Mouse (Mus musculus) embryo, embryonic 10.5 days (tissue): ENCODE measurements at regions not wholly inside any gene's neighbourhood (a gene's known extent, or its start where the extent isn't known, plus 50 kb on each side); places are given as distances from the start of the nearest gene placed in this dataset.

Experiments
- DNase-seq: peaks from one replicate; pipeline ENCODE4 v3.0.0-alpha.2; 2015; ENCODE audit warnings: low spot score

DNA sequence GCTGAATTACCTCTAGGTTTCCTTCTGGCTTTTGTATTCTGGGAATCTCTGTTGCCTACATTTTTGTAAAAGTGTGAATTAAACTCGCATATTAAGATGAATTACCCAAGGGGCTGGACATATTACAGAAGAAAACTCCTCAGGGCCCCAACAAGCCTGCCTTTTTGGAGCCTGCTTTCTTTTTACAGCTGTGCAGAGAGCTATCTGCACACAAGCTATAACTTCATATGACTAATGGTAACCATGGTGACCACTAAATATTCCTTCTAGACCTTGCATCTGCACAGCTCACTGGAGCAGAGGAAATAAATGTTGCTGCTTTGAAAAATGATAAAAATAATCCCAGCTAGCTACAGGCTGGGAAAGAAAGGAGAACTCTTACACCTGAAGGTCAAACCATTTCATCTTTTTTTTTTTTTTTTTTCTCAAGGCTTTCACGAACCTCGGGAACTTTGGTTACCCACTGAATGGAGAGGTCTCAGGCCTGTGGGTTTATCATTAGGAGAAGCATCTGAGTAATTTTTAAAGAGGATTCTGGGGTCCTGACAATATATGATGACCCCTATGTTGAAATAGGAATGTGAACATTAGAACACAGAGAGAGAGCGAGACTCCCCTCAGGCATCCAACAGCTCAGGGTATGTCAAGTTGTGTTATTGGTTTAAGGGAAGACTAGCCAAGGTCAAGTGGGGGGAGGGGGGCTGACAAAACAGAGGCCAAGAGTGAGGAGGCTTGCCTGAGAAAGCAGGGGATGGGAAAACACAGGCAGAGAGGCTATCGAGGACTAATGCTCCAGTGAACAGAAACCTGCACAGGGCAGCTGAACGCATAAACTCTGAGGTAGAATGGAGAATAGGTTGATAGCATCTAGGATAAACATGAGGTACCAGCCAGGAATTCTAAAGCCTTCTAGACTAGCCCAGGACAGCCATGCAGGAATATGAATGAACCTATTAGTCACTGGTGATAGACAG lies 188.4 kb downstream of the Phlda1 start:
- no peak for DNase-seq

DNA sequence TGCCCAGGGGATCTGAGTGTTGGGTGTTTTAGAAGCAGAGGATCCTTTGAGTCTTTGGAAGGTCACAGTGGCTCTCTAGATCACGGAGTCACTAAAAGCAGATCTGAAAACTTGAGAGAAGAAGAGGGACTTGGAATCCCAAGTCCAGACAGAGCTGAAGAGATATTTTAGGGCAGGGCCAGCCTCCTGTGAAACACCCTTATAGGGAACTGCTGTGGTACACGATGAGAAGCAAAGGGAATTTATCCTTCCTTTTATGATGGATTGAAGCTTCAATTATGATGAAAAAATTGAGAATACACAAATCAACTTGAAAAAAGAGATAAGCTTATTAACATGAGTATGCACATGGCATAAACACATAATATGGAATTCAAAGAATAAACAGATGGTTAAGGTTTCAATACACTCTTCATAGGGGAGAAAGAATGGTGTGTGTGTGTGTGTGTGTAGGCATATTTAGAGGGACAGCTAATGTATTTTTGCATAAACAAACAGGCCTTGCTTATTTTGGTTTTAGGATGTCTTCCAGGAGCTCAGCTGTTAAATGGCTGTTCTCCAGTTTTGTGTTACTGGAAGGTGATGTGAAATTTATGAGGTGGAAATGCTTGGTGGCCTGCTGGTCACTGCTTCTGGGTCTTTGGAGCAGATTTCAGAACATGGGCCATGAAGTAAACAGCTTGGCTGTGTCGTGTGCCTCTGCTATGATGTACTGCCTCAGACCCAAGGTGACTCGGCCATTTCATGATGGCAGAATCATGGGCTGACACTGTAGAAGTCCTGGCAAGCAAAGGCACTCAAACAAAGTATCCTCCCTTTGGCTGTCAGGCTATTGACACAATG lies 190.1 kb downstream of the Phlda1 start:
- DNase-seq = no peak

- no peak for DNase-seq
Observed at GRCm38 (mm10) chr10:111696987-111697386, 190.9 kb downstream of the Phlda1 start.

GRCm38 (mm10) chr10:111699557-111700508 lies 193.7 kb downstream of the Phlda1 start:
- peak; percentile 56 for DNase-seq

DNA sequence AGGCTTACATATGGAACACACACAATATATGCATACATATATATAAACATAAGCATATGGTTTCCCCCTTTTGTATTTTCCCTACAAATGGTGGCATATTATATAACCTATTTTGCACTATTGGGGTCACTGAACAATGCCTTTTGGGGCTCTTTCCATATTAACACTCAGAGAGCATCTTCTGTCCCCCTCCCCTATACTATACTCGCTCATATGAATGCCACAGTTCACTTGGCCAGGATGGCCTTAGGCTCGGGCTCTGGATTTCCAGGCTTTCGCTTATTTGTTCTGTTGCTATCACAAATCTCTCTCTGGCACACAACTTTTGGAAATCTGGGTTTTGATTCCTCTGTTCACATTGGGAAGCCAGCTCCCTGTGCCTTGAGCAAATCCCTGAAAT lies 194.5 kb downstream of the Phlda1 start:
- no peak for DNase-seq

GRCm38 (mm10) chr10:111701138-111701537 lies 195.1 kb downstream of the Phlda1 start:
- DNase-seq = no peak

DNA sequence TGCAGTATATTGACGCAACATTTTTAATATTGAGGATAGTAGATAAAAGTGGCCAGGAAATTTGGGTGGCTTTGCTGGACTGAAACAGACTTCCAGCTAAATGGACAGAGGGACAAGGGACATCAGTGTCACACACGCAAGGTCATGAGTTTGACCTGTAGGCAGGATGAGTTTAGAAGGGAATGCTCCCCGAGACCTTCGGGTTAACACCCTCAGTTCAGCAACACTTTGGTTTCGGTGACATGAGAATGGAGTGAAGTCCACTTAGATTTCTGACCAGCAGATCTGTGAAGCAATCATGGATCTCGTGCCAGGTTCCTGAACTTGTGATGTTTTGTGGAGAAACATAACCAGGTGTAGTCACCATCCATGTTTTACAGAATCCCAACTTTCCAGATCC lies 196.3 kb downstream of the Phlda1 start:
- no peak for DNase-seq

DNA sequence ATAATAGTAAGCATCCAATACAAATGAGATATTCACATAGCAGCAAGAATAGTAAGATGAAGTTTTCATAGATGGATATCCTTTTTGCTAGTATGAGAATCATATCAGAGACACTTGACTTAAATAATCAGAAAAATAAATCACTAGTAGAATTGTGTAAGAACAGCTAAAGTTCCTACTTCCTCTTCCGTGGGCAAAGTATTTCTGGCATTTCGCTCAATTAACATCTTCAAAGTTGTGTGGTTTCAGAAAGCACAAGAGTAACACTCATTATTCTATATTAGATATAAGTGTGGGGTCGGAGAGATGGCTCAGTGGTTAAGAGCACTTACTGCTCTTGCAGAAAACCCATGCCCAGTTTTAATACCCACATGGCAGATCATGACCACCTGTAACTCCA lies 197.4 kb downstream of the Phlda1 start:
- no peak for DNase-seq

- no peak for DNase-seq
Observed at GRCm38 (mm10) chr10:111711519-111712113, 205.5 kb downstream of the Phlda1 start.

DNA sequence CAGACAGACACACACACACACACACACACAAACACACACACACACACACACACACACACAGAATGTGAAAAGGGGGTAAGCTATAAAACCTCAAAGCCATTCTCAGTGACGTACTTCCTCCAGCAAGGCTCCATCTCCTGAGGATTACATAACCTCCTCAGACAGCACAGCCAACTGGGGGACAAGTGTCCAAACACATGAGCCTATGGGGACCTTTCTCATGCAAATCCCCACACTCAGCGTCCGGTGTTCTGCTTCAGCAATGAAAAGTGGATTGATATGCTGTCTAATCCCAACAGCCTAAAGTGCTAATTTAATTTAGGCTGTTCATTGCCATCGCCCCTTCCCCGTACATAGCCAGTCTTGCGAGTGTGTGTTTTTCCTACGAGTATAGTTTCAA lies 206.9 kb downstream of the Phlda1 start:
- DNase-seq = no peak

- DNase-seq = no peak
Observed at GRCm38 (mm10) chr10:111713676-111714075, 207.6 kb downstream of the Phlda1 start.

GRCm38 (mm10) chr10:111715172-111715571 lies 209.1 kb downstream of the Phlda1 start:
- no peak for DNase-seq

GRCm38 (mm10) chr10:111719632-111720031 lies 213.5 kb downstream of the Phlda1 start:
- DNase-seq = no peak

- DNase-seq = no peak
Observed at GRCm38 (mm10) chr10:111721068-111721467, 215.0 kb downstream of the Phlda1 start.

DNA sequence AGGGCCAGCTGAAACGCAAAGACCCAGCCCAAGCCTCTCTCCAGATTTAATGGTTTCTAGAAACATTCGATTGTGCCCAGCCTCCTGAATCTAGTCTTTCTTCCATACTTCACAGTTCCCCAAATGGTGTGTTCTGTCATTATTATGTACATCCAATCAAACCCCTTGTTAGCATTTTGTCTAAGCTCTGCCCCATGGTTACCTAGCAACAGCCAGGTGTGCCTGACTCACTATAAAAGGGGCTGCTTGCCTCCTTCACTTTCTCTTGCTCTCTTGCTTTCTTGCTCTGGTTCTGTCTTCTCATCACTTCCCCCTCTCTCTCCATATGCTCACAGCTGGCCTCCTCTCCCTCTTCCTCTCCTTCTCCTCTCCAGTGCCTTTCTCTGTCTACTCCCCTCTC lies 217.8 kb downstream of the Phlda1 start:
- DNase-seq = no peak

GRCm38 (mm10) chr10:111724574-111725414 lies 218.7 kb downstream of the Phlda1 start:
- peak; percentile 67 for DNase-seq

DNA sequence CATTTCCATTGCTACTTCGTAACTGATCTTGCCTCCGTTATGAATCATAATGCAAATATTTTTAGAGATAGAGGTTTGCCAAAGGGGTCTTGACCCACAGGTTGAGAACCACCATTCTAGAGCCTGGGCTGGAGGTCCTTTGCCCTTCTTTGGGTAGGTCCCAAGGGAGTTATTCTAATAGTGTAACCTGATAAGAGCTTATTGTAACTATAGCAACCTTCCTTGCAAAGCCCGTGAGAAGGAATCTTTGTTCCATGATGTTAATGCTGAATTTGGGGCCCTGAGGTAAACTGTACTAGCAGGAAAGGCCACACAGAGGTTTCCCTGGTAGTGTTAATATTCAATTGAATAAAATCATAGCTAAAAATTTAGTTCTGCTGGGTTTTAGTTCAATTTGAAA lies 229.9 kb downstream of the Phlda1 start:
- DNase-seq = peak; percentile 40

- peak; percentile 40 for DNase-seq
Observed at GRCm38 (mm10) chr10:111739471-111740138, 232.9 kb upstream of the Krr1 start.

DNA sequence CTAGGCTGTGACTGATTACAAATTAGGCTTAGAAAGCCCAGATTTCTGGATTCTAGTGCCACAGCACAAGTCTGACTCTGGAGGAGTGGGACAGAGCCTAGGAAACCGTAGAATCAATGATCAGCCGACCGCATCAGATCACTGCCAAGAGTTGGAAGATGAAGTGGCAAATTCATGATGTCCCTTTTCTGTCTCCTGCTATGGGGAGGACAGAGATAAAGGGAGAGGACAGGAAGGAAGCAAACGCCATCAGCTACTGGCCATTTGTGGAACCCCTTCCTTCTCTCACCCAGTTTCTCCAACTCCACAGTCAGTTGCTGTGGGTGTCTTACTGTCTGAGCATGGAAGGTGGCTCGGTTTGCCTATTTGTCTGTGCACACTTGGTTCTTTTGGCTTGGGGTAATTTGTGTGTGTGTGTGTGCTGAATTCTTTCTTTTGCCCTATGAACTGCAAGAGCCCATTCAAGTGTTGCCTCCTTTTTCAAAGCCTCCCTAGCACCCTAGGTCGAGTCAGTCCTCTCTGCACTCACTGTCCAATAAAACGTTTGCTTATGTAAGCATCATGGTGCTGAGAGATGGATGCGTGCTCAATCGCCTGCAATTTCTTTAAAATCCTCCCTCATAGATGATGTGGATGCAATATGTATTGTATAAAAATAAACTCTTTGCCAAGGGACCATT lies 231.7 kb upstream of the Krr1 start:
- peak; percentile 36 for DNase-seq
